Mouse (Mus musculus) kidney, postnatal 36 days (tissue): ENCODE measurements around the gene Bglap.
"Not testable (repeated sequence)": the region's sequence is repeated elsewhere in the genome, so short reads cannot be mapped to it uniquely, and the experiment has no call there.

Experiments
- DNase-seq, 2 experiments: peaks; one replicate each; pipeline ENCODE4 v3.0.0; 2021 to 2022; ENCODE audit warnings: mixed read lengths in 2 of 2

Gene Bglap

GRCm38 (mm10) chr3:88393776-88394375 is 9.6 kb upstream of the Bglap start:
- DNase-seq, result no peak

- DNase-seq, result not testable (repeated sequence)
These were observed 1.9 kb downstream of the Bglap start for GRCm38 (mm10) chr3:88382383-88382782.

DNA sequence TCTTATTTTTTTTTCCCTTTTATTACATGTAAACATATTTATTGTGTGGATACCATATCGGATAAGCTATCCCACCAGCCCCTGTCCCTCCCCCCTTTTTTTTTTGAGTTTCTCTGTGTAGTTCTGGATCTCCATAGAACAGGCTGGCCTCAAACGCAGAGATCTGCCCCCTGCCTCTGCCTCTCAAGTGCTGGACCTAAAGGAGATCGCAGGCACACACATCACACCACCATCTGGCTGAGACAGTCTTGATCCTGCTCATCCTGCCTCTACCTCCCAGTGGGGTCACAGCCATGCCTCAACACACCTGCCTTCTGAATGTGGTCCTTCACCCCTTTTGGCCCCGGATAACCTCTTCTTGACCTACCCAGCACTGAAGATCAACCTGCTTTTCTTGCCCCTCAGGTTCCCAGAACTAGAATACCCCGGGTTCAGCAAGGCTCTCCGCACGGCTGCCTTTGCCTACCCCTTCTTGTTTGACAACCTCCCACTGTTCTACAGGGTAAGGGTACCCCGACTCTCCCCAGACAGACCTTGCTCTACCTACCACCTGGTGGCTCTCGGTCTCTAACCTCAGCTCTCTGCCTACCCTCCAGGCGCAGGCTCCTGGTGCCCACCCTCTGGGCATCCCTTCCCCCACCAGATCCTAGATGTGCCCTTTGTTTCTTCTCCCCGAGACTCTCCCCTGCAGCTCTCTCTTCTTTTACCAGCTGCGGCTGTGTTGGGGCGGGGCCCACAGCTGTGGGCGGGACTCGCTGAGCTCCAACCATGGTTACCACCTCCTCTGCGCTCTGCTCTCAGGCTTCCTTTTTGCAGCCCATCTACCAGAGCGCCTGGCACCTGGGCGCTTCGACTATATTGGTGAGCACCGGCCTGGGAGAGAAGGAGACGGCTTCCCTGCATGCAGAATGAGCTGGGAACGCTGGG is 2.6 kb downstream of the Bglap start:
- DNase-seq, result peak; percentile 32 to 66

- not testable (repeated sequence) for DNase-seq
These were observed 5.7 kb downstream of the Bglap start, which contains the start of gene Bglap2 for GRCm38 (mm10) chr3:88378599-88378998. Bglap2 (minus strand) TSS chr3:88378699.

DNA sequence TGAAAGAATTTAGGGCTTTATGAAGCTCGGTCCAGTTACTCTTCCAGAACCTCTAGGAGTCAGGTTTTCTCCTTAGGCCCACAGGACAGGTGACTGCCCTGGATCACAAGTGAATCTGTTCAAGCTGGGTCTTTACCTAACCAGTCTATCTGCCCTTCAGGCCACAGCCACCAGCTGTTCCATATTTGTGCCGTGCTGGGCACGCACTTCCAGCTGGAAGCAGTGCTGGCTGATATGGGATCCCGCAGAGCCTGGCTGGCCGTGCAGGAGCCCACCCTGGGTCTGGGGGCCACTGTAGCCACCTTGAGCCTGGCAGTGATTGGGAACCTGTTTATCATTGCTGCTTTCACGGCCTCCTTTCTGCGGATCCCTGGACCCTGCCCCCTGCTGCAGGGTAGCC is 7.6 kb downstream of the Bglap start:
- DNase-seq, result not testable (repeated sequence)

DNA sequence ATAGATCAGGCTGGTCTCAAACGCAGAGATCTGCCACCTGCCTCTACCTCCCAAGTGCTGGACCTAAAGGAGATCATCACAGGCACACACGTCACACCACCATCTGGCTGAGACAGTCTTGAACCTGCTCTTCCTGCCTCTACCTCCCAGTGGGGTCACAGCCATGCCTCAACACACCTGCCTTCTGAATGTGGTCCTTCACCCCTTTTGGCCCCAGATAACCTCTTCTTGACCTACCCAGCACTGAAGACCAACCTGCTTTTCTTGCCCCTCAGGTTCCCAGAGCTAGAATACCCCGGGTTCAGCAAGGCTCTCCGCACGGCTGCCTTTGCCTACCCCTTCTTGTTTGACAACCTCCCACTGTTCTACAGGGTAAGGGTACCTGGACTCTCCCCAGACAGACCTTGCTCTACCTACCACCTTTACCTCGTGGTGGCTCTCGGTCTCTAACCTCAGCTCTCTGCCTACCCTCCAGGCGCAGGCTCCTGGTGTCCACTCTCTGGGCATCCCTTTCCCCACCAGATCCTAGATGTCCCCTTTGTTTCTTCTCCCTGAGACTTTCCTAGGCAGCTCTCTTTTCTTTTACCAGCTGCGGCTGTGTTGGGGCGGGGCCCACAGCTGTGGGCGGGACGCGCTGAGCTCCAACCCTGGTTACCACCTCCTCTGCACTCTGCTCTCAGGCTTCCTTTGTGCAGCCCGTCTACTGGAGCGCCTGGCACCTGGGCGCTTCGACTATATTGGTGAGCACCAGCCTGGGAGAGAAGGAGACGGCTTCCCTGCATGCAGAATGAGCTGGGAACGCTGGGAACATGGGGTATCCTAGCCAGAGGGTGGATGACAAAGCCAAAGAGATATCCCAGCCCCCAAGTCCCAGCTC is 8.3 kb downstream of the Bglap start:
- DNase-seq, result peak; percentile 31 to 55

- DNase-seq, result not testable (repeated sequence)
These were observed 11.6 kb downstream of the Bglap start, which contains the start of gene Bglap3 for GRCm38 (mm10) chr3:88372643-88373042. Bglap3 (minus strand) TSS chr3:88372743.

DNA sequence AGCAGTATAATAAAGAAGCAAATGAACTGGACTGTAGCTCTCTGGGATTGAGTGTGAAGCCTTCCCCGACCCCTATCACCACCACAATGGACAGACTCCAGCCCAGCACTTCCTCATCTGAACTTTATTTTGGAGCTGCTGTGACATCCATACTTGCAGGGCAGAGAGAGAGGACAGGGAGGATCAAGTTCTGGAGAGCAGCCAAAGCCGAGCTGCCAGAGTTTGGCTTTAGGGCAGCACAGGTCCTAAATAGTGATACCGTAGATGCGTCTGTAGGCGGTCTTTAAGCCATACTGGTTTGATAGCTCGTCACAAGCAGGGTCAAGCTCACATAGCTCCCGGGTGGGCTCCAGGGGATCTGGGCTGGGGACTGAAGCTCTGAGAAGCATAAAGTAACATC is 15.8 kb downstream of the Bglap start:
- DNase-seq, result not testable (repeated sequence)

- not testable (repeated sequence) for DNase-seq
These were observed 16.7 kb downstream of the Bglap start for GRCm38 (mm10) chr3:88367517-88367916.

GRCm38 (mm10) chr3:88366830-88367428 is 17.3 kb downstream of the Bglap start:
- DNase-seq, result peak; percentile 35 to 66

GRCm38 (mm10) chr3:88365705-88366361 is 18.4 kb downstream of the Bglap start:
- DNase-seq, result no peak

- DNase-seq, result peak; percentile 75 to 88
These were observed 19.9 kb downstream of the Bglap start, which contains the start of gene Paqr6 for GRCm38 (mm10) chr3:88364337-88364736. Paqr6 (plus strand) TSS chr3:88364584.

- no peak for DNase-seq
These were observed 20.6 kb downstream of the Bglap start for GRCm38 (mm10) chr3:88363700-88364099.

DNA sequence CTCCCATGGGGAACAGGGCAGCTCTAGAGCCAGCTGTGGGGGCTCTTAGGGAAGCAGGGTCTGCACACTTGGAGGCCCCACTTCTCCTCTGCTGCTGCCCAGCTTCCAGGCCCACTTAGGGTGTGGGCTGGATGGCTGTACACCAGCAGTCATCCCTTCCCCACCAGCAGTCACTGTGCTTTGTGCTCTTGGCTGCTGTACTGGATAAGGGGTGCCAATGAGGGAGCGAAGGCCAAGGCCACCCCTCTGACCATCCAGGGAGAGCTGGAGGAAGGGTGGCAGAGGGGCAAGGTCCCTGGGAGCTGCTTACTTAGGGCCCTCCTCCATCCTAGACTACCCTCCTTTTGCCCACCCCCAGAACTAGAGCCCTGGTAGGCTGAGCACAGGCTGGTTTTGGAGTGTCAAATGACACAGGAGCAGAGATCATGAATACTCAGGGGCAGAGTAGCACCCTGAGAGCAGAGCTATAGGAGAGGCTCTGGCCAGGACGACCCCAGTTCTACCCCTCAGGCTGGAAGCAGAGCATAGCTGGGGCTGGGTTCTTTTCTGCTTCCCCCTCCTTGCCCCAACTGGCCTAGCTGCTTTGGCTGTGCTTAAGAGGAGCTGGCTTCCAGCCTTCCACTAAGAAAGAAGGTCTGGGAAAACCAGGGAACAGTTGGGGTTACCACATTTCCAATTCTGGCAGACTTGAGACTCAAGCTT is 22.5 kb downstream of the Bglap start:
- no peak for DNase-seq

- DNase-seq, result no peak
These were observed 23.2 kb downstream of the Bglap start for GRCm38 (mm10) chr3:88361096-88361495.

DNA sequence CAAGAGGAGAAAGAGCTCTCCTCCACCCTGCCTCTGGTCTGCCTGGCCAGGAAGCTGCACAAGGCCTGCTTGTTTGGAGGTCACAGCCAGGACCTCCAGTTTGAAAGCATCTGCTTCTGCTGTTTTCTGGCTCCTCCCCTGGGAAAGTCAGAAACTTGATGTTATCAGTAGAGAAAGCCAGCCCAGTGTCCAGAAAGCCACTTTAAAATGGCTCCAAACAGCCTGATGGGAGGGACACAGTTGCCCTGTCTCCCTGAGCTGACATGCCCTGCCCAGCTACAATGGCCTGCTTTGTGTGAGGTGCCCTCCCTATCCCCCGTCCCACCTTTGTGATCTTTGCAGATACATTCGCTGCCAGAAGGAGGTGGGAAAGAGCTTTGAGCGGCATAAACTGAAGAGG is 24.3 kb downstream of the Bglap start:
- no peak for DNase-seq

DNA sequence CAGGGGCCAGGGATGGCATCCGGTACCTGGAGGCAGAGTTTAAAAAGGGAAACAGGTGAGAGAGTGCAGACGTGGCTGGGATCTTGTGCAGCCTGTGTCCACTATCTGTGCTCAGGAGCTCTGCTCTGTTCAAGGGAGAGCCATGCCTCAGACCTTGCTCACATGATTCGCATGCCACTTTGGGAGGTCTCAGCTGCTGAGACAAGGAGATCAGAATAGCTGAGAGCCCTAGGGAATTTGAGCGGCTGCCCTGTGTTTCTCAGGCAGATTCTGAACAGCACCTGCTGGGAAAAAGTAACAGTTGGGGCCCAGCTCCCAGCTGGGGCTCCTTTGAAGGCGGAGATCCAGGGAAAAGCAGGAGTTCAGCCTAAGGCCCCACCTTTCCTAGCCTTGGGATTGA is 24.7 kb downstream of the Bglap start:
- DNase-seq, result no peak

- DNase-seq, result peak; percentile 48 to 55
These were observed 29.7 kb downstream of the Bglap start for GRCm38 (mm10) chr3:88354396-88355165.

DNA sequence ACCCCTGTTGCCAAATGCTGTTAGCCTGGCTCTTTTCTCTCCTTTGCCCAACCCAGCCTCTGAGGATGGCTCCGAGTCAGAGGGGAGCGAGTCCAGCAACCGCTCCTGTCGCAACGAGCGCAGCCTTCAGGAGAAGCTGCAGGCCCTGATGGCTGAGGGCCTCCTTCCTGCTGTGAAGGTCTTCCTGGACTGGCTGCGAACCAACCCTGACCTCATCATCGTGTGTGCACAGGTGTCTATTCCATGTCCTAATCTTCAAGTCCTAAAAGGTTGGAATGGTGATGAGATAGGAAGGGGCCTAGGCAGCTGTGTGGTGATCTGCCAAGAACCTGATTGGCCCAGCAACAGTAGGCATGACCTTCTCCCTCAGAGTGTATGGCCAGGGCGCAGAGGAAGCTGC is 31.4 kb downstream of the Bglap start:
- DNase-seq, result no peak

GRCm38 (mm10) chr3:88350732-88351131 is 33.5 kb downstream of the Bglap start:
- no peak for DNase-seq
